Mouse (Mus musculus): Measurements from ENCODE around the gene Ppp2r2d. TPM values are rescaled to one million over a fixed set of nuclear protein-coding genes. Genes with fewer than 3 reads are reported as not detected.

Ppp2r2d gene
- total and polyA plus RNA-seq, 2 experiments from 2014 or later, result 70.8 to 99.5 TPM

DNA sequence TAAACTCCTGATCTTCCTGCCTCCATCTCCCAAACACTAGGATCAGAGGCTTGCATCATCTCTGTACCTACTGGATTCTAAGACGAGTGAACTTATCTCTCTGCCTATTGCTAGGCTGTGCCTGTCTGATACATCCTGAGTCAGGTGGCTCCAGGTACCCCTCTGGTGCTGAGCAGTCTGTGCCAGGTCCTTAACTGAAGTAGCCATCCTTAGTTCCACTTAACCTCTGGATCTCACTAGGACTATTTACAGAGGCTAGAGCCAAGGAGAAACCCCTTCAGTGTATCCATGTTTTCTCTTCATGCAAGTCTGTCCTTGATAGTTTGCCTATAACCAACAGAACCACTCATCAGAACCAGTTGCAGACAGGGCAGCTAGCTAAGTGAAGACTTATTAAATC lies 60.6 kb downstream of the Ppp2r2d start:
- no peaks in the 10 kb centered on the region for H3K27me3 ChIP-seq (ENCODE audit: insufficient read depth, low read length)
- TF ChIP-seq CTCF (IDR thresholded peaks at IDR 0.05; ENCODE audit: low read depth), result no peak
- ATAC-seq (no peak), DNase-seq (ENCODE audit: low spot score) (no peak)
- H3K9ac ChIP-seq (replicated peaks; ENCODE audit: low read length), result no peak overlapping the region
- H3K4me2 ChIP-seq (ENCODE audit: low read depth, low read length), result peak overlapping the region; percentile 60
- H3K4me1 ChIP-seq (ENCODE audit: insufficient read depth, low read length), result peaks cover 21% of the 10 kb centered on the region
- no peak overlapping the region; the same call in 1 of the 2 replicates for H3K27ac ChIP-seq
- H3K4me3 ChIP-seq (ENCODE audit: low read length), result no peak overlapping the region
- WGBS, result 97% methylated on average over 1 of the region's 1 CpGs
- H3K36me3 ChIP-seq (ENCODE audit: insufficient read depth, low read length), result no peaks in the 10 kb centered on the region
- H3K9me3 ChIP-seq (ENCODE audit: low read length), result no peaks in the 10 kb centered on the region

DNA sequence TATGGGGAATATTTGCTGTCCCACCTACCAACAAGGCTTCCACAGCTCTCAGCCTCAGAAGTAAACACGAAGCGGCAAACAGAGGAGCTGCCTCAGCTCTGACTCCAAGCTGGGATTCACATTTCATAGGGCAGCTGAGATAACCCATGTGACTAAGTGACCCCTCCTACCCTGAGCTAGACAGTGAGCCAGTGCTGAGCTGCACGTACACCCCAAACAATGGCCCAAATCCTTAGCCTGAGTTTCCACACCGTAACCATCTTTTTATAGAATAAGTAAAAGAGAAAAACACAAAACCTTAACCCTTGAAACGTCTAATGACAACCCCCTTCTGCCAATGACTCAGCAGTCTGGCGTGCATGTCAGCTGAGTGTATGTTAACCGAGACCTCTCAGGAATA lies 61.2 kb downstream of the Ppp2r2d start:
- H3K9ac ChIP-seq (replicated peaks; ENCODE audit: low read length), result no peak overlapping the region

DNA sequence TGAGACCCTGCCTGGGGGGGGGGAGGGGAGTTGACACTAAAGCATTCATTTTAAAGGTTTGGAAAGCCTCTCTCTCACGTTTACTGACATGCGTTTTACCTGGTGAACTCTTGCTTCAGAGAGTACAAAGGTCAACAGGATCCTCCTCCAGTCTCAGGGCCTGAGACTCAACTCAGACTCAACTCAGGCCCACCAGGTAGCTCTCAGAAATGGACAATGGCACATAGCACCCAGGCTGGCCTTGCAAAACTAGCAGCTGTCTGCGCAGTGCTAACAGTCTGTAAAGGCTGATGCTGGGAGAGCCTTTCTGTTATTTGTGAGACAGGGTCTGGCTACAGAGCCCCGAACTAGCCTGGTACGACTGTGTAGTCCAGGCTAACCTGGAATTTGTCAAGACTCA lies 62.1 kb downstream of the Ppp2r2d start:
- H3K27ac ChIP-seq, result no peak overlapping the region
- TF ChIP-seq CTCF (IDR thresholded peaks at IDR 0.05; ENCODE audit: low read depth), result no peak
- H3K4me2 ChIP-seq (ENCODE audit: low read depth, low read length), result peak overlapping the region; percentile 60
- no peaks in the 10 kb centered on the region for H3K36me3 ChIP-seq (ENCODE audit: insufficient read depth, low read length)
- no peak overlapping the region for H3K4me3 ChIP-seq (ENCODE audit: low read length)
- WGBS, result 70% methylated on average over 5 of the region's 5 CpGs
- H3K27me3 ChIP-seq (ENCODE audit: insufficient read depth, low read length), result no peaks in the 10 kb centered on the region
- no peak overlapping the region for H3K9ac ChIP-seq (replicated peaks; ENCODE audit: low read length)
- H3K9me3 ChIP-seq (ENCODE audit: low read length), result no peaks in the 10 kb centered on the region
- DNase-seq (ENCODE audit: low spot score) (no peak), ATAC-seq (no peak)
- peaks cover 21% of the 10 kb centered on the region for H3K4me1 ChIP-seq (ENCODE audit: insufficient read depth, low read length)

More for the DNA sequence above, 61.2 kb downstream of the Ppp2r2d start:
- peaks cover 21% of the 10 kb centered on the region for H3K4me1 ChIP-seq (ENCODE audit: insufficient read depth, low read length)
- peak overlapping the region; percentile 60 for H3K4me2 ChIP-seq (ENCODE audit: low read depth, low read length)
- H3K4me3 ChIP-seq (ENCODE audit: low read length), result peak overlapping the region; percentile 15
- WGBS, result 7% methylated on average over 7 of the region's 7 CpGs
- H3K9me3 ChIP-seq (ENCODE audit: low read length), result no peaks in the 10 kb centered on the region
- peak; percentile 44 for DNase-seq (ENCODE audit: low spot score)
- H3K27me3 ChIP-seq (ENCODE audit: insufficient read depth, low read length), result no peaks in the 10 kb centered on the region
- 0 out of 2 replicates have a peak, but pooled peaks have one; percentile 44 for ATAC-seq
- TF ChIP-seq CTCF (IDR thresholded peaks at IDR 0.05; ENCODE audit: low read depth), result no peak
- H3K36me3 ChIP-seq (ENCODE audit: insufficient read depth, low read length), result no peaks in the 10 kb centered on the region
- H3K27ac ChIP-seq, result no peak overlapping the region; the same call in 1 of the 2 replicates

DNA sequence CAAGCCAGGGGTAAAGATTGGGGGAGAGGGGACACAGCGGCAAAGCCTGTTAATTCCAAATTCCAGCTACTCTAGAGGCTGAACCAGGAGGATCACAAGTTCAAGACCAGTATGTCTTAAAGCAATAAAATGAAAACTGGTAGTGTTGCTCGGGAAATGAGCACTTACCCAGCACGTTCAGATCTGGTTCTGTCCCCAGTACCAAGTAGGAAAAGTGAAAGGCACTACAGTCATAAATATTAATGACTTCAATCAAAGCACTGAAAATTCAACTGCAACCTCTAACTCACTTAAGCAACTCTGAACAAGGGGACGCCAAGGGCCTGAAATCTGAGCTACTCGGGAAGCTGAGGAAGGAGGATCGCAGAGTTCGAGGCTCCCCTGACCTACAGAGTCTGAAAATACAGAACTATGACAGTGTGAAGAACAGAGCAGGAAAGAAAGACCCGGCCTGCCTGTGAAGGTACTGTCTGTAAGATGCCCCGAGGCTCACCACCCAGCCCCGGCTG lies 62.9 kb downstream of the Ppp2r2d start:
- no peaks in the 10 kb centered on the region for H3K9me3 ChIP-seq (ENCODE audit: low read length)
- H3K9ac ChIP-seq (replicated peaks; ENCODE audit: low read length), result peak overlapping the region; percentile 77
- no peaks in the 10 kb centered on the region for H3K27me3 ChIP-seq (ENCODE audit: insufficient read depth, low read length)
- no peaks in the 10 kb centered on the region for H3K36me3 ChIP-seq (ENCODE audit: insufficient read depth, low read length)
- H3K4me1 ChIP-seq (ENCODE audit: insufficient read depth, low read length), result peaks cover 21% of the 10 kb centered on the region
- H3K4me2 ChIP-seq (ENCODE audit: low read depth, low read length), result peak overlapping the region; percentile 60
- WGBS, result 5% methylated on average over 10 of the region's 10 CpGs
- peak overlapping the region; percentile 75 for H3K4me3 ChIP-seq (ENCODE audit: low read length)
- TF ChIP-seq CTCF (IDR thresholded peaks at IDR 0.05; ENCODE audit: low read depth), result no peak
- peak overlapping the region; percentile 68; the same call in 1 of the 2 replicates for H3K27ac ChIP-seq
- peak; percentile 7 for DNase-seq (ENCODE audit: low spot score)
- ATAC-seq, result no peak

DNA sequence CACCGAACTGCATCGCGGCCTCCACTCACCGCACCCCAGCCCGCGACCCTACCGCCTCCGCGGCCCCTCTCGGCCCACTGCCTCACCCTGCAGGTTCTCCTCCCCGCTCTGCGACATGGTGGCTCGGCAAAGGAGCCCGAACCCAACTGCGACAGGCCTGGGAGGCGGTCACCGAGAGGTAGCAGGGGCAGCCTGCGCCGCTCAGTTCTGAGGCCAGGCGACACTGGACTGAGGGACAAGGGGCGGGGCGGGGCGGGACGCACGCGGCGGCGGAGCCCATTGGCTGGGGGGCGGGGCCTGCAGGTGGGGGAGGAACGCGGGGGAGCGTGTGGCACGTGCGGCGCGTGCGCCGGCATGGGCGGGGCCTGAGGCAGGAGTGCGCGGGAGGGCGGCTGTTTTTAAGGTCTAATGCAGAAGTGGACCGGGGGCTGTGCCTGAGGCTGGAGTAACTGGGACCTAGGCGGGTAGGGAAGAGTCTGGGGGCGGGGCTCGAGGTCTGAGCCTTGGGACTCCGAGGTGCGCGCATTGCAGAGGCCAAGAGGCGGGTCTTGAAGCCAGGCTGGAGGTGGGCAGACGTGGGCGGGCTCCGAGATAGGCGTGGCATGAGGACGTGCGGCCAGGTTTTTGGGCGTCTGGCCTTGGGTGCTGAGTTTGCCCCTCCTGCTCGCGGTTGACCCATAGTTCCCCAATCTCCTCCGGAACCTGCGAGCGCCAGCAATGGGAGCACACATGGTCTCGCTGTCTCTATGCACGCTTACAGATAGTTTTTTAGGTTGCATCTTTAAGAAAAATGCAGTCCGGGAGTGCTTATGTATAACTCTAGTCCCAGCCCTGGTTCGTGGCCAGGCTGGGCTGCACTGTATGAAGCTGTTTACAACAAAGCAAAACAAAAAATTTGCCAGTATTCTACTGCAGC lies 63.7 kb downstream of the Ppp2r2d start, which contains the start of gene Bnip3:
Gene Bnip3, minus strand, starts transcription at position 243 of the 916 bp plus-strand sequence.
- TF ChIP-seq CTCF (IDR thresholded peaks at IDR 0.05; ENCODE audit: low read depth), result no peak
- H3K27me3 ChIP-seq (ENCODE audit: insufficient read depth, low read length), result no peaks in the 10 kb centered on the region
- peak within 1 kb of the TSS; percentile 68 for H3K27ac ChIP-seq
- H3K4me3 ChIP-seq (ENCODE audit: low read length), result peak within 1 kb of the TSS; percentile 75
- H3K4me1 ChIP-seq (ENCODE audit: insufficient read depth, low read length), result peaks cover 21% of the 10 kb centered on the region
- under 1% methylated on average over 60 of the region's 66 CpGs for WGBS
- H3K36me3 ChIP-seq (ENCODE audit: insufficient read depth, low read length), result no peaks in the 10 kb centered on the region
- H3K9ac ChIP-seq (replicated peaks; ENCODE audit: low read length), result peak within 1 kb of the TSS; percentile 77
- DNase-seq (ENCODE audit: low spot score) (peak; percentile 93), ATAC-seq (peak; percentile 95)
- peak within 1 kb of the TSS; percentile 60 for H3K4me2 ChIP-seq (ENCODE audit: low read depth, low read length)
- H3K9me3 ChIP-seq (ENCODE audit: low read length), result no peaks in the 10 kb centered on the region

DNA sequence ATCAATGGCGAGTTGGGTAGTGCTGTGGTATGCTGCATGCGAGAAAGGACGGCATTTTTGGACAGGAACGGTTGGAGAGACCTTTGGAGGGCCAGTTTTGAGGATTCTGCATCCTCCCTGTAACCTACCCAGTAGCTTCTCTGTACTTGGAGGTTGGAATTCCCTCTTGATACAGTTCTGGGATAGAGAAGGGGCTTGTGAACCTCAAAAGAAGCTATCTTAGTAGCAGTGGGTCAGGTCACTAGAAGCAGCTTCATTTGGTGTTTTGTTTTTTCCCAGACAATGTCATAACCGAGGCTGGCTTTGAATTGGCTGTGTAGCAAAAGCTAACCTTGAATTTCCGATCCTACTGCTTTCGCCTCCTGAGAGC lies 64.3 kb downstream of the Ppp2r2d start:
- Histone ChIP-seq H3K27ac (peak overlapping the region; percentile 46), H3K4me3 (ENCODE audit: low read length) (peak overlapping the region; percentile 75), H3K4me2 (ENCODE audit: low read depth, low read length) (peak overlapping the region; percentile 60), H3K27me3 (ENCODE audit: insufficient read depth, low read length) (no peaks in the 10 kb centered on the region), H3K36me3 (ENCODE audit: insufficient read depth, low read length) (no peaks in the 10 kb centered on the region), H3K4me1 (ENCODE audit: insufficient read depth, low read length) (peaks cover 21% of the 10 kb centered on the region), H3K9ac (replicated peaks; ENCODE audit: low read length) (peak overlapping the region; percentile 77; the same call in 1 of the 2 replicates), H3K9me3 (ENCODE audit: low read length) (no peaks in the 10 kb centered on the region)
- TF ChIP-seq CTCF (IDR thresholded peaks at IDR 0.05; ENCODE audit: low read depth), result no peak
- DNase-seq (ENCODE audit: low spot score) (no peak), ATAC-seq (no peak)
- WGBS, result 25% methylated on average over 7 of the region's 7 CpGs
